Mouse (Mus musculus) thymus, postnatal 10 days (tissue): ENCODE data around the gene Fam210b.

Experiments used
- DNase-seq, 2 experiments: peaks; one replicate each; pipeline ENCODE4 v3.0.0; 2021; ENCODE audit warnings: low spot score in 2 of 2

Gene Fam210b

DNA sequence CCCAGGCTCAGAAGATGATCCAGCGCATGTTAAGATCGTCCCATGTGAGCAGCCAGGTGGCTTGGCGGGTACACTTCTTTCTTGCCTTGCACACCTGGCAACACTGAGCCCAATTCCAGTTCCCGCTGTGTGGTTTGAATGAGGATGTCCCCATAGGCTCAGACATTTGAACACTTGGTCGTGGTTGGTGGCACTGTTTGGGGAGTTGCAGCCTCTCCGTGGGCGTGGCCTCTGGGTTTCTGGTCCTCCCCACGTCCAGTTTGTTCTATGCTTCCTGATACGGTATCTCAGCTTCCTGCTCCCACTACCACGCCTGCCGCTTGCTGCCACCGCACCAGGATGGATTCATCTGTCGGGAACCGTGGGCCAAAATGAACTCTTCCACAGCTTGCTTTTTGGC lies 4.4 kb downstream of the Fam210b start:
- DNase-seq: no peak

DNA sequence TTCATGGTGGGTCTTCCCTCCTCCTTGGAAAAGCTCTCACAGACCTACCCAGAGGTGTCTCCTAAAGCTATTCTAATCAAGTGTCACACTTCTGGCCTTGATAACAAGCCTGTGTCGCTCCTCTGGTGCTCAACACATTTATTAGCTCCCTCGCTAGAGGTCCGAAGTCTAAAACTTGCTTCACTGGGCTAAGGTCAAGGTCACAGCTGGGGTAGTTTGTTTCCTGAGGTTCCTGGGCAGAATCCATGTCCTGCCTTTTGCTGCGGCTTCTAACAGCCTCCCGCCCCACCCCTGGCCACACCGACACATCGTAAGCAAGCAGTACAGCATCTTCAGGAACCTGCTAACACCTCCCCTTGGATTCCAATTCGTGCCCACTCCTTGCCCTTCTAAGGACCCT lies 5.4 kb downstream of the Fam210b start:
- no peak for DNase-seq

DNA sequence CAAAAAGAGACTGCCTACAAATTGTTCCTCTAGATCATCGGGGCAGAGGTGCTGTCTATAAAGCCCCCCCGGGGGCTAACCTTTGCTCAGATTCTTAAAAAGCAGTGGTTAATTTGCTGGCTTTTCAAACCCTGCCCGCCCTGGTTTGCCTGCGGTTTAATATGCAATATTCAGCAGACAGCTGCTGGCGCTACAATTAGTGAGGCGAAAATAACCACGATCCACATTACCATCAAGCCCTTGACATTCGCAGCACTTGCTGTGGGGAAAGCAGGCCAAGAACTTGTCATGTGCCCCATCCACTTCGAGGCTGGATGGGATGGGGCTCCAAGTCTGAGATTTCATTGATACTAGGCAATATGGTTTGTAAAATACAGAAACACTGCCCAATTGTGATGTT lies 7.9 kb downstream of the Fam210b start:
- DNase-seq: no peak

DNA sequence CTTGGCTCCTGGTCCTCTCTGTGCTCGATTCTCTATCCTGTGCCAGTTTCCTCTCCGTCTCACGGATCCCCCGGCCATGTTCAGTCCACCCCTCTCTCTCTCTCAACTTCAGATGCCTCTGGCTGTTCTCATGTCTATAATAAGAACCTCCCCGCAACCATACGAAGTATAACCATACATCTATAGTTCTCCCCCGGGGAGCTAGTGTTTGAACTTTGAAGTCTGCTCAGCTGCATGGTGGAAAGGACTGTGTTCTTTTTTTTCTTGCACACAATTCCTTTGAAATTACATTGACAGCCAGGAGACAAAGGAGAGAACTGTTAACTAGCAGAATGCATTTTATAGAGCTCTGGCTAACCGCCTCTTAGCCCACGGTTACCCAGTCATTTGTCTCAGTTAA lies 9.4 kb downstream of the Fam210b start:
- no peak for DNase-seq

DNA sequence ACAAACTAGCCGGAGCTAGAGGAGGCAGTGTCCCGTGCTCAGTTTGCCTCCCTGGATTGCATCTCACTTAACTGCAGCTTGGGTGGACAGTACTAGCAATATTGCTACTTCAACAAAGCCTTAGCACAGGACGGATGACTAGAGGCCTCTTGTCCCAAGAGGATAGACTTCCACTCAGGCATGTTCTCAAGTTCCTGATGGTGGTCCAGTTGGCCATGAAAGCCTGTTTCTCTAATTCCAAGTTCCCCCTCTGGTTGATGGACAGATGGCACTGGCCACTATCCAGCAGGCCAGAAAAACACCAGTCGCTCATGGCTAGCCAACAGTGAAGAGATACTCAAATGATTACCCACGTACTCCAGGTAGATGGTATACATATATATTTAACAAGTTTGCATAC lies 10.5 kb downstream of the Fam210b start:
- no peak for DNase-seq

DNA sequence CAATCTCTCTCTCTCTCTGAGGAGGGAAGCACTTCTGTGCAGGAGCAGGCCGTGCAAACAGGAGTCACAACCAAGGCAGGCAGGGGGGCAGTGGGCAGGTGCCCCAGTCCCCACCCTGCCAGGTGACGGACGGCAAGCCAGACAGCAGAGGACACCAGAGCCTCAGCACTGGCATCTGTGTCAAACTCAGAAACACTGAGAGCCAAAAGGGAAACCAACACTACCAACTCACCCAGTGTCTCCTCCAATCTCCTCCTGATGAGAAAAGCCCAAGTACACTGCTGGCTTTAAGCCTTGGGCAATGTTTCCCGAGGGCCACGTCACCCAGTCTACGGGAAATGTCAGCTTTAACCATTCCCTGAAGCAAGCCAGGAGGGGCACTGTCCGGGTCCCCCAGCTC lies 17.8 kb downstream of the Fam210b start:
- DNase-seq: no peak

DNA sequence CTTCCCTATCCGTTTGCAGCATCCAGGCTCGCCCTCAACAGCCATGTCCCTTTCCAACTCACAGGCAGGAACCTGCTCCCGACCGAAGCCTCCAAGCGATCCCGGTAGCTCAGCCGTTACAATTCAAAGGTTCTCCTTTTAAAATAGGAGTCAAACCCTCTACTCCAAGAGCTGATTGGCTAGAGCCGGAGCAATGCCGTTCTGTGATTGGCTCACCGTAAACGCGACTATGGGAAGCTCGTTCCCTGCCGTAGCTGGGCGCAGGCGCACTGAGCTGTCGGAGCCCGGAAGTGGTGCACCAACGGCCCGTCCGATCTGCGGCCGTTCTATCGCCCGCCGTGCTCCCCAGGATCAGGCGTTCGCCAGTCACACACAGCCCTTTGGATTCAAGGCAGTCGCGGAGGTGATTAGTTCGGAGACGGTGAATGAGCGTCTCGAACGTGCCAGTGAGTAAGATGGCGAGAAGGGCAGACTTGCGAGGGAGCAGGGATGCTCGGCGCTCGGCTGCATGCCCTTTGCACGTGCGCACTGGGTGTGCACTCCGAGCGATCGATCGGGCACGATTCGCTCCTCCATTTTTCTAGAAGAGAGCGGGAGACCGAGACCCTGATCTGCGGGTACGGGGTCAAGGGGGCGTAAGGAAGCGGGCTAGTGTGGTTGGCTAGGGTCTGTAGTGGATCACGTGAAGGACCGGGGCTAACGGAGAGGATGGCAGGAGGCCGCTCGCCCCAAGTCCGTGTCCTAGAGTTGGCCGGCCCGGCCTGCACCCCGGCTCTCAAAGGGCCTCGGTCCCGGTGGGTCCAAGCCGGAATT lies 25.3 kb downstream of the Fam210b start, which contains the start of the genes Aurka and Cstf1:
Aurka (minus strand) TSS at position 125 of the 813 bp plus-strand sequence.
Cstf1 (plus strand) TSS at position 271 of the 813 bp plus-strand sequence.
- peak; percentile 91 to 92 for DNase-seq

DNA sequence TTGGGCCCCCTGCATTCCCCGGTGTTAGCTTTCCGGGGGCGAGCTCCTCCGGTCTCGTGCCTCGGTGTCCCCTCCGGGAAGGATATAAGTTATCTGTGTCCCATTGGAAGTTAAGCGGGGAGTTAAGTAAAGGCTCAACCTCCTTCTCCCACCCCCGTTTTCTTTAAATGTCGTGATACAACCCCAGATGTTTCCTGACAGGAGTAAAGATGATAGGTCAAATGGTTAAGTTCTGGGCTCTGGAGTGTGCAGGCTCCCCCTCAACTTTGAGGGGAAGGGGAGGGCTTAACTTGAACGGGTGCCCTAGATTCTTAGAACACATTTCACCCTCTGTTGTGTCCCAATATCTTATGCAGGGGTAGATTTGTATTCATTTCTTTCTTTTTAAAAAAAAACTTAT lies 25.9 kb downstream of the Fam210b start:
- no peak for DNase-seq

DNA sequence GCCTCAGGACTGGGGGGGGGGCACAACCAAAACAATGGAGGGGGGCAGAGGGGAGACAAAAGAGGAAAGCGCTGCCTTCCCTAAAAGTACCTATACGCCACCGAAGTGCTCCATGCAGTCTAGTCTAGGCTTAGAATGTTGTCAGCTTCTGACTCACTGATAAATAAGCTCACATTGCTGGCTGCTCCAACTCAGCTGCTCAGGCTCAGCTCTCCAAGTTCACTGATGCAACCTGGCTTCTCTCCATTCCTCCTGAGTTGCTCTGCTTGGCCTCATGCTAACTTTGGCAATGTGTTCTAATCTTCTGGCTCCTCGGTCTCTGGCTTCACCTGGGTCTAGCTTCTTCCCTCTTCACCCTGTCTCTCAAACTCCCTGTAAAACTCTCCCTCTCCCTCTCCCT lies 31.2 kb downstream of the Fam210b start:
- DNase-seq: no peak

DNA sequence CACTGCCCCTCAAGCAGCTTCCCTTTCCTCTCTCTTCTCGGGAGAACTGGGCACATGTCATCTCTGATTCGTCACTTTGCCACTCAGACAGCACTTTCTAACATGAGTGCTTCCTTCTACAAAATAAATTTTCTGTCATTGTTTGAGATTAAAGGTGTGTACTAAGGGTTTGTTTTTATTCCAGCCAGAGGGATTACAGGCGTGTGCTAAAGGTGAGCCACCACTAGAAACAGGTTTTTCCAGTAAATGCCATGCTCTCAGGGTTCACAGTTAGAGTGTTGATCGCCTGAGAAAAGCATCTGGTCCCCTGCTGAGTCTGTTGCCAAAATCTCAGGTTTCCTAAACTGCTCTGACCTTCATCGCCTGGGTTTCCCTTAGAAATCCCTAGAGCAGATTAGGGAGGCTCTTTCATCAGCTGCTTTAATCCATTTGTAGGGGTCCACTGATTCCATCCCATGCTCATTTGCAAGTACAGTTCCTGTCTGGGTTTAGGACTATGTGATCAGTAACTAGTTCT lies 31.7 kb downstream of the Fam210b start:
- no peak for DNase-seq

DNA sequence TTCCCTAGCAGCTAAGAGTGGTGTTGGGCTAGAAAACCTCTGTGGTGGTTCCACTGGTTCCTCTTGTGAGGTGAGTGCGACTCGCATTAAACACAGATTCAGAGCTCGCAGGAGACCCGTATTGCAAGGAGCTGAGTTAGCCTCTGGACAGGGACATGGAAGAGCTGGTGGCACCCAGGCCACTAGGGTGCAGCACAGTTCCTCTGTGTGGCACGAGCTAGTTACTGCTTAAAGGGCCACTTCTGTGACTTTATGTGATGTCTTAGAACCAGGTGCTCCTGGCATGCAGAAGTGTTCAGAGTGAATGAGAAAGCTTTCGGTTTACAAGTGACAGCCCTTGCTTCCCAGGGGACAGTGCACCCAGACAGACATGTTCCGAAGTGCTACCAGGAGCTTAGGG lies 33.0 kb downstream of the Fam210b start:
- peak; percentile 57 to 79 for DNase-seq

DNA sequence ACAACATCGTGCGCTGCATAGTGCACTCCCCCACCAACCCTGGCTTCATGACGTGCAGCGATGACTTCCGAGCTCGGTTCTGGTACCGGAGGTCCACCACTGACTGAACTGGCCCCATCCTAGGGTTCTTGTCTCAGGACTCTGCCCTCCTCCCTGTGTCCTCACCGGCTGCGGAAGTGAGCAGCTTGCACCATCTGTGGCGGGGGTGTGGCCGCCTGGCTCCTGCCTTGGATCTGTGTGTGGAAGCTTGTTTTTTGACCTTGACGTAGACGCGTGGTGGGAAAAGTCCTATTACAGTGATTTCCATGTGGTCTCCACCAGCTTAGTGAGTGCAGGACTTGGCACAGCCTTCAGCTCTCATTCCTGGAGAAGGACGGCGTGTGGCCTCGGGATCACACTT lies 35.1 kb downstream of the Fam210b start:
- no peak for DNase-seq

DNA sequence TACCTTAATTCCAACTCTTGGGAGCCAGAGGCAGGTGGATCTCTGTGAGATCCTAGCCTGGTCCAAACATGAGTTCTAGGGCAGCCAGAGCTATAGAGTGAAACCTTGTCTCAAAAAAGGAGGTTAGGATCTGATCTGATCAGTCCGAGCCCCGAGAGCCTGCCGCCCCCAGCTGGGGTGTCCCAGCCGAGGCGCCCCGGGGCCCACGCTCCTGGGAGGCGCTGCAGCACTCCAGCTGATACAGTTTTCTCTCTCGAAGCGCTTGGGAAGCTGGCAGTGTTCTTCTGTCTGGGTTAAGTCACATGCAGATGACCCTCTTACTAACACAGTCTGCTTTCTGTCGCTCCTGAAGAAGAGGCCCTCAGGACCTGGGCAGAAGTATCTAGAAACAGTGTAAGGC lies 36.0 kb downstream of the Fam210b start:
- peak in 1 of 2 experiments; percentile 49 for DNase-seq

DNA sequence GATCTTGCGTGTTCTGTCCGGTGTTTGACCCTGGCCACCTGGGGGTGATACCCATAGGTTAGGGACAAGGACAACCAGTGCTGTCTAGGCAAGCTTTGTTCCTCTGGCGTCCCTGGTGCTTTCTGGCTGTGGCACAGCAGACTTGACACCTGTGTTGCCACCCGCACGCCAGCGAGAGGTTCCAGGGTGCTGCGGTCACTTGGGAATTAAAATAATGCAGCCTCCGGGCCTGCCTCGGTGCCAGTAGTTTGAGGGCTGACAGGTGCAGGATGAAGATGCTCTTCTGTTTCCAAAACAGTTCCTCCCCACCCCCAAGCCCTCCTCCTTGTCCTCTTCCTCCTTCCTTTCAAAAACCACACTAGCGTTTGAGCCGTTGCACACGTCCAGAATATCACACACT lies 36.5 kb downstream of the Fam210b start:
- DNase-seq: peak; percentile 63 to 71

DNA sequence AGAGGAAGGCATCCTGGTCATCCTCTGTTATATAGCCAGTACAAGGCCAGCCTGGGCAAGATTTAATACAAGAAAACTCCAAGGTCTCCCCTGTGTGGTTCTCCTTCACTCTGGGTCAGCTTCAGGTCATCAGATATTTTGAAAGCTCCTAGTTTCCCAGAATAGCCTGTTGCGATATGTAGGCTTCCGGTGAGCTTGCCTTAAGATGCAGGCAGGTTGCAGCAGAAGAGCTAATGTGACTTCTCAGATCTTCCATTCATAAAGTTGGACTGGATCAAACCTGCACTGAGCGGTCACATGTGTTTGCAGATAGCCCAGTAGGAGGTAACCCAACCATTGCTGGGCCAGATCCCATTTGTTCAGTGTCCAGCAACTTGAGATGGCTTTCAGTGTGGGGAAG lies 39.4 kb downstream of the Fam210b start:
- no peak for DNase-seq

DNA sequence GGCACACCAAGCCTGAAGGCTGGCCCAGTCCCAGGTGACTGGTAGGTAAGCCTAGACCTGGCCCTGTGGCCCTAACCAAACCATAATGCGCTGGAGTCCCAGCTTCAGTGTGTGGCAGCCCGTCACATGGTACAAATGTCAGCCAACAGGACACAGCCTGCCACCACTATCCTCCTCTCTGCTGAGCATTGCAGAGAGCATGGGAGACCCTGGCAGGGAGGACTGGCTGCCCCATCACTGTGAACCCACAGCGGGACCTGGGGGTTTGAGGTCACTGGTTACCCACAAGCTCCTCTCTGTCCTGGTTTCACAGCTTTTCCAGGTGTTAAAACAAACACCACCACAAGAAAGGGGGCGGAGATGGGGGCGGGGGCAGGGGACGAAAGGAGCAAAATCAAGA lies 45.0 kb downstream of the Fam210b start:
- DNase-seq: peak in 1 of 2 experiments; percentile 44

DNA sequence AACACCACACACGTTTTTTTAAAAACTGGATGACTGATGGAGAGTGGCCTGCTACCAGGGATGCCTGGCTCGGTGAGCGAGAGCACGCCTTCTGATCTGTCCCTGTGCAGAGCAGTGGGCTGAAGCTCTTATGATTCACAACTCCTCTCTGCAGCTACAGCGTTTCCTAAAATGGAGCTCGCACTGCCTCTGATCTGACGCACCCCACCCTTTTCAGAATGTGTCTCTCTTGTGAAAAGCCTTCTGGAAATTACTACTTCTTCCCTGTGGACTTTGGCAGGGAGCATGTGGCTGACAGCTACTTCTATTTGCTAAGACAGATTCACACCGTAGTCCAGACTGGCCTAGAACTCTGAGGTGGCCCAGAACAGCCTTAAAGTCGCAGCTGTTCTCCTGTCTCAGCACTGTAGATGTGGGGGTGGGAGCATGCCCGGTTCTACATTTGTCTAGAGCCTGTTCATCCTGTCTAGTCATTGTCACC lies 46.7 kb downstream of the Fam210b start:
- DNase-seq: peak in 1 of 2 experiments; percentile 48

DNA sequence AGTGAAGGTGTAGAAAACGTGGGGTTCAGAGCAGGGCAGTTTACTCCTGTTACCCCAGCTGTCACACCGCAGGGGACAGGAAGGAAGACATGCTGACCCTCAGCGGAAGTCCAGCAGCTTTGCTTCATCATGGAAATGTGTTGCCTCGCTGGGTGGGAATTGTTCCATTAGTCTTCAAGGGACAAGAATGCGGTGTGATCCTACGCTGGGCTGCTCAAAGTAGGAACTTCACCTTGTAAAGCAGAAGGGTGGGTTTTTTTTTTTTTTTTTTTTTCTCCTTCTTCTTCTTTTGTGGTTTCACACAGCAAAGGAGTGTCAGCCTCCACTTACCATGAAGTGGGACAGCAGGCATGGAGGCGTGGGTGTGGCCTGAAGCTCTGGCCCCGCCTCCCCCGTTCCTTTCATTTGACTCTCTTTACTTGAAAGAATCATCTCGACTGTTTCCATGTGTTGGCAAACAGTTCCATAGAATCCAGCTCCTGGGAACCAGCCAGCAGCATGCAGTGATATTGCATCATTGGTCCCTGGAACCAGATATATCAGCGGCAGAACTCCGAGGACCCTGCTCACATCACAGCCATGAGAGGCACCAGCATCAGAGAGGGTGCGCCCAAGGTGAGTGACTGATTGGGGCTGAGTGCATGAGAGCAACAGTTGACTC lies 48.2 kb downstream of the Fam210b start, which contains the start of gene Cass4:
Cass4 (plus strand) TSS at position 404 of the 661 bp plus-strand sequence.
- peak; percentile 56 to 68 for DNase-seq

DNA sequence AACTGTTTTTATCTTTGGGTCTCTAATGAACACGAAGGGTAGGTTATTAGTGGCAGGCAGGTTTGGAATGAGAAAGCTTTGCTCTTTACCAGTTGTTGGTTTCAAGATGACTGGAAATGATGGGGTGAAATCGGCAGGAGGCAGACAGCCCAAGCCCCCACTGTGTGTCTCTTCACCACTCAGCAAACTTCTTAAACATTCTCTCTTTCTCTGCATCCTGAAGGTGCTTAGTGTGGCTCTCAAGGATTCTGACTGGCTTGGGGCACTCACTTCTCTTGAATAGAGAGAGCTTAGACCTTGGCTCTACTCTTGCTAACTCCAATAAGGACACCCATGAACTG lies 48.7 kb downstream of the Fam210b start:
- no peak for DNase-seq

DNA sequence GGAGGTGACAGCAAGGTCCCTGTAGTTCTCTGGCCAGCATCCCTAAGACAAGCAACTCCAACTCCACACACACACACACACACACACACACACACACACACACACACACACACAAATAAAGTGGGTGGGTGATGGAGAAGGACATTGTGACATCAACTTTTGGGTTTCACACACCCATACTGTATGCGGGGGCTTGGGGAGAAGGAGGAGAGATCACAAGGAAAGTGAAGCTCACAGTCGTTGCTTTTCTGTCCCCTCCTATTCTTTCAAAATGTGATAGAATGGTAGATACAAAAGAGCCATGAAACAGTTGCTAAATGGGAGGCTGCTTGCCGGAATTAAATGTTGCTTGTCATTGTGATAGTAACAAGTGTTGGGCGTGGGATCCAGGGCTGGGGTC lies 49.3 kb downstream of the Fam210b start:
- DNase-seq: no peak

DNA sequence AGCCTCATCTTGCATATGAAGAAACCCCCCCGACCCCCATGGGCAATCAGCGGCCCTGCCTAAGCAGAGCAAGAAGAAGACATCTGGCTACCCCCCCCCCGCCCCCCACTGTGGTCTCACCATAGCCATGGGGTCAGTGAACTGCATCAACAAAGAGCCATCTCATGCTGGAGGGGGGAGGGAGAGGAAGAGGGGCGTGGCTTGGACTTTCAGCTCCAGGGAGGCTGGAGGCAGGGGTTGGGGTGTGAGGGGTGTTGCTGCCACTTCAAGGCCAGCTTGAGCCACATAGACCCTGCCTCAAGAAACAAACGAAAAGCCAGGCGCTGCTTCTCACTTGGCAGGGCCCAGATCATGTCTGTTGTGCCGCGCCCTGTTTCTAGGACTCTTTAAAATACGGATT lies 50.6 kb downstream of the Fam210b start:
- no peak for DNase-seq

DNA sequence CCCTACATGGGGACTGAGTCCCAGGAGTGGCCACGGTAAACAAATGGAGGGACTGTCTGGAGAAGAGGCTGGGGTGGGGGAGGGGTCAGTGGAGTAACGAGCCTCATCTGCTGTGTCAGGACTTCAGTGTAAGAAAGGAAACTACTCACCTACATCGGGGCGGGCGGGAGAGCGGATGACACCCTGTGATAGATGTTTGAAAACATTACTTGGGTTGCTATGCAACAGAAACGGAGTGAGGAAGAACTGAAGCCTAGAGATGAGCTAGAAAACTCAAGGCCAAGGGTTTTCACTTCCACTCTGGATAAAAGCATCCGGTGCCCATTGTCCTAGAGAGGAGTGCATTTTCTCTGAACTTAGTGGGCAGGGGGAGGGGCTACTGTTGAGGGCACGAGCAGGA lies 54.5 kb downstream of the Fam210b start:
- DNase-seq: peak in 1 of 2 experiments; percentile 34
